27 mouse cellular contexts compared by ENCODE assay signal in the genomic region with DNA sequence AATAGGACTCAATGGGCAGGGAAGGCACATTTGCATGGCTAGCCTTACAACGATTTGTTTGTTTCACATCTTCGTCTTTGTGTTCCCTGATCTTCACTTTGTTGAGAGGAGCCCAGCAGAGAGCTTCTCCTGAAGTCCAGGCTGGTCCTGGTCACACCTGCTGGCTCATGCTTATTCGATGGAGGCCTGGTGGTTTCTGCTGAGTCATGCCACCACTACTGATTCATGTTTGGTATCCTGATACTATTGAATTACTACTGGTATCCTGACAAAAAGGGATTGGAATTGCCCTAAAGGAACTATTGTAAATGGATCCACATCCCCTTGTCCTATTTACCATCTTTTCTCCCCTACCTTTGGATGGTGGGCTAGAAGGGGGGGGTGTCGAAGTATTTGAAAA. TPM values are rescaled to one million over a fixed set of nuclear protein-coding genes. Genes with fewer than 3 reads are reported as not detected.
DNase-seq lines count a peak whose midpoint lies in the region; ATAC-seq and TF ChIP-seq lines count a peak whose summit lies in the region.
"Had no signal": no experiment of that assay in that cellular context is flagged by ENCODE, and none has a peak within 500 bp of the region (broad histone marks: within the 10 kb centered on the region; RNA-seq: fewer than 3 reads in every experiment).

No protein-coding gene starts in this region.

- peaks cover 4% of the 10 kb centered on the region; the same call in 1 of the 2 replicates for H3K9me3 ChIP-seq in heart, embryonic 12.5 days (replicated peaks)
- no peaks in the 10 kb centered on the region for H3K9me3 ChIP-seq in CH12.LX (replicated peaks; ENCODE audit: low read length)
- no peaks in the 10 kb centered on the region for H3K9me3 ChIP-seq in liver, postnatal 0 days (ENCODE audit: low read length)
- H3K9me3 ChIP-seq in forebrain, embryonic 12.5 days: peaks cover 7% of the 10 kb centered on the region; the same call in 1 of the 2 replicates
- H3K9me3 ChIP-seq: embryonic facial prominence, embryonic 10.5 days; heart, embryonic 15.5 days; lung, embryonic 15.5 days; midbrain, embryonic 15.5 days; neural tube, embryonic 13.5 days had no signal

- H3K27ac ChIP-seq in heart, embryonic 12.5 days (ENCODE audit: poor library complexity, severe bottlenecking): no peak overlapping the region
- no peak overlapping the region for H3K27ac ChIP-seq in CH12.LX (ENCODE audit: insufficient read depth, low read depth)
- no peak overlapping the region for H3K27ac ChIP-seq in liver, postnatal 0 days (ENCODE audit: low read depth)
- H3K27ac ChIP-seq in forebrain, embryonic 12.5 days: no peak overlapping the region
- H3K27ac ChIP-seq: embryonic facial prominence, embryonic 10.5 days; heart, adult 2 months; heart, embryonic 15.5 days; hindbrain, embryonic 14.5 days; left cerebral cortex, adult 2 months; lung, embryonic 15.5 days; midbrain, embryonic 15.5 days; neural tube, embryonic 13.5 days had no signal

- H3K4me1 ChIP-seq in heart, embryonic 12.5 days (replicated peaks): no peaks in the 10 kb centered on the region
- peaks cover 4 to 7% of the 10 kb centered on the region in 2 experiments; a peak in 3 of 4 replicates for H3K4me1 ChIP-seq in CH12.LX (ENCODE audit: control insufficient read depth in 1 of 2, insufficient read depth in 2 of 2)
- H3K4me1 ChIP-seq in liver, postnatal 0 days (ENCODE audit: insufficient read depth): 0 out of 2 replicates have a peak, but pooled peaks cover 2% of the 10 kb centered on the region
- no peaks in the 10 kb centered on the region for H3K4me1 ChIP-seq in forebrain, embryonic 12.5 days
- H3K4me1 ChIP-seq: embryonic facial prominence, embryonic 10.5 days; heart, embryonic 15.5 days; lung, embryonic 15.5 days; midbrain, embryonic 15.5 days; neural tube, embryonic 13.5 days had no signal

- in situ Hi-C loops in CH12.LX (cut with MboI; ENCODE audit: low pct_ligation_motif_present, low pct_unique_long_range_greater_than_20kb, low sequenced_read_pairs): loop anchor here (25.0 kb wide), 2 partner anchors 207 to 357 kb away; a partner anchor contains a TSS

- no peak for TF ChIP-seq POLR2A in CH12.LX (IDR thresholded peaks at IDR 0.05; ENCODE audit: low read depth, low read length)

- no peak overlapping the region for H3K9ac ChIP-seq in heart, embryonic 12.5 days
- H3K9ac ChIP-seq in CH12.LX (ENCODE audit: insufficient read depth, low read depth): no peak overlapping the region
- H3K9ac ChIP-seq in liver, postnatal 0 days (replicated peaks): no peak overlapping the region
- H3K9ac ChIP-seq in forebrain, embryonic 12.5 days: no peak overlapping the region
- H3K9ac ChIP-seq: heart, embryonic 15.5 days; hindbrain, embryonic 14.5 days; lung, embryonic 15.5 days; midbrain, embryonic 15.5 days; neural tube, embryonic 13.5 days had no signal

- WGBS in heart, embryonic 12.5 days: 81% methylated on average over 4 of the region's 4 CpGs
- WGBS in liver, postnatal 0 days (ENCODE audit: insufficient replicate concordance): 71% methylated on average over 4 of the region's 4 CpGs
- 88% methylated on average over 4 of the region's 4 CpGs for WGBS in forebrain, embryonic 12.5 days

- no peak for TF ChIP-seq RAD21 in CH12.LX (IDR thresholded peaks at IDR 0.05; ENCODE audit: low read depth, low read length)

- ATAC-seq in heart, embryonic 12.5 days (ENCODE audit: insufficient number of reproducible peaks, low FRiP score): peak; percentile 74; the same call in 1 of the 2 replicates
- ATAC-seq in erythroid progenitor cell, adult 5-6 weeks (replicated peaks; ENCODE audit: low FRiP score, poor library complexity, severe bottlenecking): peak; percentile 73
- ATAC-seq in liver, postnatal 0 days: peak; percentile 53; the same call in 1 of the 2 replicates
- no peak for ATAC-seq in forebrain, embryonic 12.5 days (ENCODE audit: low FRiP score)
- ATAC-seq: inflammation-experienced regulatory T-cells, adult 6 months; midbrain, embryonic 15.5 days had no signal

- H3K4me3 ChIP-seq in heart, embryonic 12.5 days: no peak overlapping the region
- H3K4me3 ChIP-seq in CH12.LX (replicated peaks in 1 of 3; ENCODE audit: low read depth in 2 of 3, low read length in 2 of 3, poor library complexity in 1 of 3): no peak overlapping the region
- no peak overlapping the region for H3K4me3 ChIP-seq in liver, postnatal 0 days (ENCODE audit: low read depth, low read length)
- no peak overlapping the region for H3K4me3 ChIP-seq in forebrain, embryonic 12.5 days (replicated peaks)
- H3K4me3 ChIP-seq: embryonic facial prominence, embryonic 10.5 days; heart, adult 2 months; heart, embryonic 15.5 days; left cerebral cortex, adult 2 months; lung, embryonic 15.5 days; midbrain, embryonic 15.5 days; myocyte; neural tube, embryonic 13.5 days had no signal

- no peak overlapping the region for H3K4me2 ChIP-seq in heart, embryonic 12.5 days
- H3K4me2 ChIP-seq in CH12.LX (ENCODE audit: insufficient read depth, low read depth, poor library complexity, severe bottlenecking): no peak overlapping the region
- no peak overlapping the region for H3K4me2 ChIP-seq in liver, postnatal 0 days (ENCODE audit: low read depth, low read length)
- H3K4me2 ChIP-seq in forebrain, embryonic 12.5 days: no peak overlapping the region
- H3K4me2 ChIP-seq: heart, embryonic 15.5 days; hindbrain, embryonic 14.5 days; lung, embryonic 15.5 days; midbrain, embryonic 15.5 days; neural tube, embryonic 13.5 days had no signal

- no peak for DNase-seq in heart, postnatal 4 days
- DNase-seq in CH12.LX (ENCODE audit: extremely low read depth): peak; percentile 13
- DNase-seq in liver, postnatal 0 days: no peak
- DNase-seq in urinary bladder, postnatal 14 days (ENCODE audit: low spot score): no peak
- no peak for DNase-seq in thymus, postnatal 25 days
- DNase-seq: adrenal gland, postnatal 25 days; cerebellum, adult 11 months; cerebellum, postnatal 10 days; gastrocnemius, postnatal 25 days; heart, adult 2 months; heart, postnatal 36 days; kidney, postnatal 25 days; lung, postnatal 4 days; retina, postnatal 1 day; thymus, postnatal 4 days had no signal

- dilution Hi-C loops in CH12.LX (cut with MboI; ENCODE audit: extremely low pct_ligation_motif_present, extremely low pct_unique_long_range_greater_than_20kb, low sequenced_read_pairs): no loop called here

- H3K79me2 ChIP-seq in CH12.LX (replicated peaks; ENCODE audit: control insufficient read depth, extremely low read depth, insufficient read depth, poor library complexity, severe bottlenecking): no peaks in the 10 kb centered on the region

- H3K27me3 ChIP-seq in heart, embryonic 12.5 days (replicated peaks): no peaks in the 10 kb centered on the region
- no peaks in the 10 kb centered on the region for H3K27me3 ChIP-seq in CH12.LX (replicated peaks)
- H3K27me3 ChIP-seq in liver, postnatal 0 days (ENCODE audit: insufficient read depth, low read length): no peaks in the 10 kb centered on the region
- no peaks in the 10 kb centered on the region for H3K27me3 ChIP-seq in forebrain, embryonic 12.5 days
- H3K27me3 ChIP-seq: heart, embryonic 15.5 days; lung, embryonic 15.5 days; midbrain, embryonic 15.5 days; neural tube, embryonic 13.5 days had no signal

- H3K36me3 ChIP-seq in heart, embryonic 12.5 days: no peaks in the 10 kb centered on the region
- no peaks in the 10 kb centered on the region for H3K36me3 ChIP-seq in CH12.LX (replicated peaks in 1 of 2; ENCODE audit: control insufficient read depth in 1 of 2, insufficient read depth in 1 of 2, low read length in 1 of 2)
- no peaks in the 10 kb centered on the region for H3K36me3 ChIP-seq in liver, postnatal 0 days (replicated peaks; ENCODE audit: insufficient read depth, low read length)
- H3K36me3 ChIP-seq in forebrain, embryonic 12.5 days (replicated peaks): no peaks in the 10 kb centered on the region
- H3K36me3 ChIP-seq: embryonic facial prominence, embryonic 10.5 days; heart, embryonic 15.5 days; lung, embryonic 15.5 days; midbrain, embryonic 15.5 days; neural tube, embryonic 13.5 days had no signal

- TF ChIP-seq CTCF in CH12.LX (conservative IDR thresholded peaks at IDR 0.05 in 1 of 2, IDR thresholded peaks at IDR 0.05 in 1 of 2; ENCODE audit: low read depth in 2 of 2, low read length in 2 of 2): no peak
- no peak for TF ChIP-seq CTCF in liver, postnatal 0 days (IDR thresholded peaks at IDR 0.05; ENCODE audit: low read depth)

- no peak for TF ChIP-seq EP300 in CH12.LX (IDR thresholded peaks at IDR 0.05; ENCODE audit: low read length)
- TF ChIP-seq EP300 in liver, postnatal 0 days (IDR thresholded peaks at IDR 0.05; ENCODE audit: low read depth): no peak

TF ChIP-seq in CH12.LX, 34 proteins besides CTCF, POLR2A, EP300 and RAD21 (continues in another document):
- no peak for TF ChIP-seq SIN3A (IDR thresholded peaks at IDR 0.05; ENCODE audit: low read length)
- 0 out of 2 replicates have a peak, but pooled peaks have one; percentile 25 for TF ChIP-seq MEF2A (IDR thresholded peaks at IDR 0.05; ENCODE audit: borderline replicate concordance, low read depth, low read length)
- TF ChIP-seq BHLHE40 (IDR thresholded peaks at IDR 0.05; ENCODE audit: low read depth, low read length): no peak
- peak; percentile 73; the same call in 1 of the 2 replicates for TF ChIP-seq MAFK (IDR thresholded peaks at IDR 0.05; ENCODE audit: insufficient replicate concordance, low read length)
- no peak for TF ChIP-seq RCOR1 (conservative IDR thresholded peaks at IDR 0.05; ENCODE audit: low read depth, low read length)

RNA-seq across cellular contexts. Expression of a gene that starts 13.8 kb away (rescaled TPM):
- polyA plus RNA-seq in heart, embryonic 12.5 days (2016; fragmentation: Nextera tagmentation; extraction: Ambion mirVana): 45.9 and 48.3 TPM in 2 replicates
- 10 to 100 TPM; 53.6 to 56.8 TPM for total RNA-seq in heart, postnatal 4 days (2021)
- total RNA-seq in CH12.LX (2012; rRNA removed): 0.84 and 1.0 TPM in 2 replicates
- total RNA-seq in CH12.LX (2014; rRNA removed): 0.35 and 0.39 TPM in 2 replicates
- 0.31 and 0.34 TPM in 2 replicates for polyA plus RNA-seq in CH12.LX (2012; ENCODE audit: insufficient read length, low read depth)
- 0.42 and 4.0 TPM in 2 replicates for total RNA-seq in erythroid progenitor cell, adult 5-6 weeks (2015; ENCODE audit: low replicate concordance)
- total RNA-seq in erythroid progenitor cell, adult 5-6 weeks (2017; ENCODE audit: low replicate concordance): 0.83 and 3.0 TPM in 2 replicates
- 2.3 and 2.9 TPM in 2 replicates for polyA plus RNA-seq in liver, postnatal 0 days (2015; fragmentation: Nextera tagmentation; extraction: Ambion mirVana)
- polyA plus RNA-seq in forebrain, embryonic 12.5 days (2016; fragmentation: Nextera tagmentation; extraction: Ambion mirVana): 6.1 and 6.5 TPM in 2 replicates
- polyA plus RNA-seq: inflammation-experienced regulatory T-cells, adult 6 months had no signal

RNA-seq across cellular contexts. Expression of a gene that starts 40.8 kb away (rescaled TPM):
- 25.9 and 26.0 TPM in 2 replicates for polyA plus RNA-seq in heart, embryonic 12.5 days (2016; fragmentation: Nextera tagmentation; extraction: Ambion mirVana)
- total RNA-seq in heart, postnatal 4 days (2021): 10 to 100 TPM; 19.9 to 20.0 TPM
- total RNA-seq in CH12.LX (2012; rRNA removed) (not detected in 2 replicates), CH12.LX (2014; rRNA removed) (not detected in 2 replicates)
- not detected in 2 replicates for polyA plus RNA-seq in CH12.LX (2012; ENCODE audit: insufficient read length, low read depth)
- 38.1 and 70.6 TPM in 2 replicates for total RNA-seq in erythroid progenitor cell, adult 5-6 weeks (2015; ENCODE audit: low replicate concordance)
- 58.3 and 76.5 TPM in 2 replicates for total RNA-seq in erythroid progenitor cell, adult 5-6 weeks (2017; ENCODE audit: low replicate concordance)
- 6.0 and 6.5 TPM in 2 replicates for polyA plus RNA-seq in liver, postnatal 0 days (2015; fragmentation: Nextera tagmentation; extraction: Ambion mirVana)
- 23.5 and 25.5 TPM in 2 replicates for polyA plus RNA-seq in forebrain, embryonic 12.5 days (2016; fragmentation: Nextera tagmentation; extraction: Ambion mirVana)
- polyA plus RNA-seq: inflammation-experienced regulatory T-cells, adult 6 months had no signal
